Mouse (Mus musculus) Patski (cell line): Measurements from ENCODE around the gene Gm20662. TPM values are rescaled to one million over a fixed set of nuclear protein-coding genes. Genes with fewer than 3 reads are reported as not detected.
"Not testable (repeated sequence)": the region's sequence is repeated elsewhere in the genome, so short reads cannot be mapped to it uniquely, and the experiment has no call there.

Experiments used
- ATAC-seq: fragments of 100-300 bp; one replicate; pipeline ENCODE4 v1.8.0; 2021
- CTCF ChIA-PET: fragments of 350-600 bp; sonication (Branson Sonifier 250); formaldehyde crosslinking; loops from one replicate; lab custom pipeline; 2022; ENCODE audit warnings: inconsistent platforms; lab: Charles Lee
- POLR2A ChIA-PET: fragments of 350-600 bp; sonication (Branson Sonifier 250); formaldehyde crosslinking; loops from one replicate; lab custom pipeline; 2022; ENCODE audit warnings: antibody characterized with exemption, inconsistent platforms; lab: Charles Lee
- DNase-seq: peaks from one replicate; pipeline ENCODE4 v3.0.0-alpha.2; 2011; ENCODE audit warnings: low read depth, low spot score
- H3K27me3 ChIP-seq: fragments of 371-371 bp; one replicate; pipeline ENCODE4 v1.5.1; 2021
- CTCF ChIP-seq: fragments of 100-300 bp; IDR thresholded peaks from one replicate; pipeline ENCODE4 v1.5.1; 2021
- in situ Hi-C: fragments of 300-500 bp; cut with MboI; formaldehyde crosslinking; loops from 3 replicates; pipeline ENCODE4 v1.11.1; 2018; ENCODE audit warnings: low pct_unique_long_range_greater_than_20kb, mixed read lengths
- polyA plus RNA-seq: library from polyadenylated mRNA; unstranded; gene quantifications from one replicate; pipeline ENCODE4 v1.2.3, GENCODE M21; 2021

The Gm20662 gene
- polyA plus RNA-seq, 1 experiment from 2014 or later: not detected

DNA sequence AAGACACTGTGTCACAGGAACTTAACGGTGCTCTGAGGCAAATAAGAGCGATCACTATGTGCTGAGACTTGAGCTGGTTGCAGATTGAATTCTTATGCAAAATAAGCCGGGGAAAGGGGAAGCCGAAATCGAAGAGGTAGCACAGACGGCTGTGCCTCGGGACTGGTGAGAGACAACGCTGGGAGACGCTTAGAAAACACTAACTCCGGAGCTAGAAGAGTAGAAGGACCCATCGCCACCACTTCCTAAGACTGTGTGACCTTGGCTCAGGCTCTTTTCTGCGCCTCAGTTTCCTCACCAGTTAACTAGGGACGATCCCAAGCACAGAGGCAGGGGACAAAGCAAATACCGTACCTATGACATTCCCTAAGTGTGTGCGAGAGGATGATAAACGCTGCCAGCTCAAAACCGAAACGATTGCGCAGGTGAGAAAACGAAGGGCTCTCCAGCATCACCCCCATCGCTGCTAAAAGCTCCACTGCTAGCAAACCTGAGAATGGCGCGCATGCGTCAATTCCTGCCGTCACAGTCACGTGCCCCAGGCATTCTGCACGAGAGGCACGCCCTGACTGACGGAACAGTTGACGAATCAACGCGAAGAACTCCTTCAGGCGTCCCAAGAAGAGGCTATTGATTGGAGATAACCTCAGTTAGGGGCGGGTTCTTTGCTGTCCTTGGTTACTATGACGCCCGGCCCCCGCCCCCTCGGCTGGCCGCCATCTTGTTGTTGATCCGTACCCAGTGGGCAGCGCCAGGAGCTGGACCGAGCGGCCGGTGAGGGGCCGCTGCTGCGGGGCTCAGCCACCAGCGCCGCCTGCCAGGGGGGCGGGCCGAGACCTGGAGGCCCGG lies 6.0 kb downstream of the Gm20662 start, which contains the start of gene Ip6k1:
Ip6k1 (plus strand) TSS at position 580 of the 849 bp plus-strand sequence.
- in situ Hi-C loops: no loop called here
- DNase-seq (peak; percentile 99), ATAC-seq (peak; percentile 91)
- H3K27me3 ChIP-seq: peaks cover 4% of the 10 kb centered on the region
- no peak for TF ChIP-seq CTCF
- POLR2A ChIA-PET: interaction anchor here (0.6 to 1.4 kb wide), 5 partner anchors 10 to 97 kb away, joined by 3 to 4 read pairs (median 4); partner anchors contain the start of genes Cdhr4 and Uba7
- CTCF ChIA-PET: interaction anchor here (0.7 to 1.2 kb wide), 5 partner anchors 15 to 98 kb away, joined by 3 to 4 read pairs (median 3); no protein-coding TSS in a partner anchor

DNA sequence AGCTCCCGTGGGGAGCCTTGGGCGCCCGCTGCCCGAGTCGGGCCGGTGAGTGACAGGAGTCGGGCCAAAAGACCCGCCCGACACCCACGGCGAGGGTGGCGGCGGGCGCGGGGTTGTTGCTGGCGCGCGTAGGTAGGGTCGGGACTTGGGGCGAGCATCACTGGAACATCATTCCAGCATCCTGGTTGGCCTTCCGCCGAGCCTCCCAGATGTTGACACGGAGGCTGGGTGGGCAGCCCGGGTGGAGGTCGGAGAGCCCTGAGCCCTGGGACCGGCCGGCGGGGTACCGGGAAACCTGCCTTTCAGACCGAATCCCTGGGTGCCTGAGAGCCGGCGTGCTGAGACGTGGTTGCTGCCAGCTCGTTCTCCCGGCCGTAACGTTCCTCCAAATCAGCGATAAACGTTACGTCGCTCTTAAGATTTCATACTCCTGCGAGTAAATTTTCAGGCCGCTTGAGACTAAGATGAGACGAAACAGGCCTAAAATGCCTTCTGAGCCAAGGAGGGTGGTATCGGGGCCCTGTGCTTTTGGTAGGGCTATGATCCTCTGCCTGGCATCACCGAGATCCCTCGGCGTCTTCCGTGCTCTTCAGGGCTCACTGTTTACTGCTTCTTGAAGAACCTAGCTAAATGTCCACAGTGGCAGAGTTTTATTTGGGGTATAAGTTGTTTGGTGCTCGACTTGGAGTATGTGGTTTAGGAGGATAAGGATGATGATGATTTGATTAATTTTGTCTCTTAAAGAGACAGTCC lies 6.8 kb downstream of the Gm20662 start:
- no peak for TF ChIP-seq CTCF
- in situ Hi-C loops: no loop called here
- no peaks in the 10 kb centered on the region for H3K27me3 ChIP-seq
- CTCF ChIA-PET: interaction anchor here (1.1 kb wide), 1 partner anchor 25 kb away, joined by 3 read pairs; no protein-coding TSS in a partner anchor
- ATAC-seq: peak; percentile 24
- no peak for DNase-seq
- POLR2A ChIA-PET: interaction anchor here (0.6 to 1.4 kb wide), 5 partner anchors 11 to 98 kb away, joined by 3 to 4 read pairs (median 4); partner anchors contain the start of genes Cdhr4 and Uba7

DNA sequence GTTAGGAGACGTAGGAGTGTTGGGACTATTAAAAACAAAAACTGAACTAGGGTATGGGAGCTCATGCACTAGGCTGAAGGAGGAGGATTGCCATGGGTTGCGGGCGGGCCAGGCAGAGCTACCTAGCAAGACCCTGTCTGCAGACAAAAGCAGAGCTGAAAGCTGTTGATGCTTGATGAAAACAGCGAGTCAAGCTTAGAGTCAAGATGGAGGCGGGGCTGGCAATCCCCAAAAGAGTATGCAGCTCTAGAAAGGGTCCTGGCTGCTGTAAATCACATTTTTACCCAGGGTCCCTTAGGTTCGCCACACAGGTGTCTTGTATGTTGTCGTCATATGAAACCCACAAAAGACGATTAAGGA lies 7.4 kb downstream of the Gm20662 start:
- ChIA-PET CTCF (no interaction called here), POLR2A (interaction anchor here (1.1 to 1.4 kb wide), 2 partner anchors 28 to 98 kb away, joined by 4 read pairs; partner anchors contain the start of gene Uba7)
- ATAC-seq (no peak), DNase-seq (no peak)
- no peak for TF ChIP-seq CTCF
- H3K27me3 ChIP-seq: no peaks in the 10 kb centered on the region
- in situ Hi-C loops: no loop called here

DNA sequence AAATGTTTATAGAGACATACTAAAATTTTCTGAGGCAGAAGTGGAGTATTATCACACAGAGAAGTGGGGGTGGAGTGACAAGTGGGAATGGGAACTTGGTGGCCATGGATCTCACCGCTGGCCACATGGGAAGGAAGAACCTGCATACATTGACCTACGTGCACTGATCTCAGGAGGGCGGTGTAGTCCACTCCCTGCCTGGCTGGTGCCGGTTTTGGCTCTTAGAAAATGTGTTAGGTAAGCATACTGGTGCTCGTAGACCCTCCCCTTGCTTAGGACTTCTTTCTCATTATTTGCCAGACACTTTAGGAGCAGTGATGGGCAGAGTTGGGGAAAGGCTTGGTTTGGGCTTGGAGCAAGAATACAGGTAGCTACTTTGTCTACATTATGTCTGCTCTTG lies 11.9 kb downstream of the Gm20662 start:
- DNase-seq (no peak), ATAC-seq (no peak)
- in situ Hi-C loops: no loop called here
- TF ChIP-seq CTCF: no peak
- H3K27me3 ChIP-seq: no peaks in the 10 kb centered on the region
- ChIA-PET CTCF (no interaction called here), POLR2A (no interaction called here)

DNA sequence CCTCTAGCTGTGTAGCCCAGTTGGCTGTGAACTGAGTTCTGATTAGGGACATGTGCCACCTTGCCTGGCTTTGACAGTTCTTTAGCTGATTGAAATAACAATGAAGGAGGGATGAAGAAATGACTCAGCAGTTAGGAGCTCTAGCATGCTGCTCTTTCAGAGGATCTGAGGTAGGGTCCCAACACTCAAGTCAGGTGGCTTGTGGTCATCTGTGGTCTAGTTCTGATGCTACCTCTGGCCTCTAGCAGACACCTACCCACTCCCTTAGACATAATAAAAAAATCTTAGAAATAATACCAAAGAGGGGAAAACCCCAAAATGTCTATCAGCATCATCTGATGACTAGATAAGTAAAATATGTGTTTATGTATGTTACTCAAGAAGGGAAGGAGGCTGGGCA lies 14.2 kb downstream of the Gm20662 start:
- no peak for DNase-seq

DNA sequence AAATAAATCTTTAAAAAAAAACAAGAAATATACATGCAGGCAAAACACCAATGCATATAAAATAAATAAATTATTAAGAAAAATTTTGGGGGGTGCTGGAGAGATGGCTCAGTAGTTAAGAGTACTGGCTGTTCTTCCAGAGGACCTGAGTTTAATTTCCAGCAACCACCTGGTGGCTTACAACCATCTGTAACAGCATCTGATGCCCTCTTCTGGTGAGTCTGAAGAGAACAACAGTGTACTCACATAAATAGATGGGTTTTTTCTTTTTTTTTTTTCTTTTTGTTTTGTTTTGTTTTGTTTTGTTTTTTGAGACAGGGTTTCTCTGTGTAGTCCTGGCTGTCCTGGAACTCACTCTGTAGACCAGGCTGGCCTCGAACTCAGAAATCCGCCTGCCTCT lies 17.4 kb downstream of the Gm20662 start:
- ATAC-seq, H3K27me3 ChIP-seq, DNase-seq, in situ Hi-C loops, POLR2A ChIA-PET, CTCF ChIA-PET: not testable (repeated sequence)
- TF ChIP-seq CTCF: peak; percentile 46

More for the DNA sequence above, 14.2 kb downstream of the Gm20662 start:
- in situ Hi-C loops: no loop called here
- no peak for ATAC-seq
- ChIA-PET CTCF (no interaction called here), POLR2A (no interaction called here)
- no peaks in the 10 kb centered on the region for H3K27me3 ChIP-seq
- TF ChIP-seq CTCF: no peak

DNA sequence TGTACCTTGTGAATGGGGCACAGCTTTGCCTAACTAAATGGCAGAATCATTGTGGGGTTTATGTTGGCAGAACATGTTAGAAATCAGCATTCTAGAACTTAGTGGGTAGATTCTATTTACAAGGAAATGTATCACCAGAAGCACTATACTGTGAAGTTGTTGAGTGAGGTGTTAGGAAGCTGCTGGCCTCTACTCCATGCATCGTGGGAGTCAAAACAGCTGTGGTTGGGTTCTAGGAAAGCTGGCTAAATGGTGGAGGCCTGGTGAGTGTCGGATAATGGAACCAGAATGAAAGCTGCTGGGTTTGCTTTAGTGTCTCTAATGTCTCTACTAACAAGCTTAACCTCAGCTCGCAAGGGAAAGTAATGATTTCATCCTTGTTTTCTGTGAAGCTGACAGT lies 21.0 kb downstream of the Gm20662 start:
- ChIA-PET CTCF (no interaction called here), POLR2A (no interaction called here)
- H3K27me3 ChIP-seq: no peaks in the 10 kb centered on the region
- DNase-seq: no peak
- in situ Hi-C loops: no loop called here
- no peak for ATAC-seq
- no peak for TF ChIP-seq CTCF

DNA sequence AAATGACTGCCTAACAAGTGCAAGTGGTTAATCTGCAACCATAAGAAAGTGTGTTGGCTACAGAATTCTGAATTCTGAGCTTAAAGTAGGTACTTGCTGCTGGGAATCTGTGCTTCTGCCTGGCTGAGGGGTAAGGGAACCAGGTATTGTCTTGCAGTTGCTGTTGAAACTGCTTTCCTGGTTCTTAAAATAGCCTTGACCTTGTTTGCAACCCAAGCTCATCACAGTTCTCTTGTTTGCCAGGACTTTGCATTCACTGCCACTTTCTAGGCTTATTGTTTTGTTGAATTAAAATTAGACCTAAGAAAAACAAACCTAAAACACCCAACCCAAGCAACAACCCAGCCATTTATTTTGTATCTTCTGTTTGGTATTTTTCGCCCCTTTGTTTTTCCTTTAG lies 24.6 kb downstream of the Gm20662 start:
- ChIA-PET CTCF (no interaction called here), POLR2A (no interaction called here)
- no peak for ATAC-seq
- in situ Hi-C loops: no loop called here
- H3K27me3 ChIP-seq: no peaks in the 10 kb centered on the region
- no peak for DNase-seq
- no peak for TF ChIP-seq CTCF

DNA sequence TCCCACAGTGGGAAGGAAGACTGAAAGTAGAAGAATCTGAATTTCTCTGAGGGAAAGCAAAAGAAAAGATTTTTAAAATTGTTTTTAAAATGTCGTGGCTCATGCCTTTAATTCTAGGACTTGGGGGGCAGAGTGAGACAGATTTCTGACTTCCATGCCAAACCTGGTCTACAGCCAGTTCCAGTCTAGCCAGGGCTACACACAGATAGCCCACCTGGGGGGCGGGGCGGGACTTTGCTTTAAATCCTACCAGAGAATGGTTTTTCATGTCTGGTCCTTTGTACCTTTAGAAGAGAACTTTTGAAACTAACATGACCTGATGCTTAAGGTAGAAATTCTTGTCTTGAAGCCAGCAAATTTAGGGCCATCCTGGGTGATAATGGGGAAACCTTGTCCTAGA lies 27.1 kb downstream of the Gm20662 start:
- in situ Hi-C loops: no loop called here
- CTCF ChIA-PET: no interaction called here
- TF ChIP-seq CTCF: no peak

DNA sequence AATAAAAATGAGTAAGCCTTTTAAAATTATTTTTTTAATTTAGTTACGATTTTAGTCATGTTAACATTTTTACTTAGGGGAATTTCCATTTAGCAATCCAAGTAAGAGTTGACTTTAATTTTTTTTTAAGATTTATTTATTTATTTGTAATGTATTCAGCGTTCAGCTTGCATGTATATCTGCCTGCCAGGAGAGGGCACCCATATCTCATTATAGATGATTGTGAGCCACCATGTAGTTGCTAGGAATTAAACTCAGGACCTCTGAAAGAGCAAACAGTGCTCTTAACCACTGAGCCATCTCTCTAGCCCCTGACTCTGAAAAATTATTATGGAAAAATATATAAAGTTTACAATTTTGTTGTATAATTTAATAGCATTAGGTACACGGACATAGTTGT lies 30.4 kb downstream of the Gm20662 start:
- ATAC-seq (no peak), DNase-seq (no peak)
- CTCF ChIA-PET: interaction anchor here (1.1 to 1.3 kb wide), 2 partner anchors 18 to 27 kb away, joined by 3 read pairs; partner anchors contain the start of gene Amigo3
- peak; percentile 41 for TF ChIP-seq CTCF
- in situ Hi-C loops: no loop called here
- no peaks in the 10 kb centered on the region for H3K27me3 ChIP-seq
- POLR2A ChIA-PET: interaction anchor here (0.7 kb wide), 1 partner anchor 24 kb away, joined by 3 read pairs; no protein-coding TSS in a partner anchor

More for the DNA sequence above, 27.1 kb downstream of the Gm20662 start:
- POLR2A ChIA-PET: no interaction called here
- no peaks in the 10 kb centered on the region for H3K27me3 ChIP-seq
- ATAC-seq: no peak
- DNase-seq: no peak
